Comparison of ENCODE assay signal across 9 mouse cellular contexts in genomic region chr8:70509281-70509952, GRCm38 (mm10). TPM values are rescaled to one million over a fixed set of nuclear protein-coding genes. Genes with fewer than 3 reads are reported as not detected.
DNase-seq lines count a peak whose midpoint lies in the region; ATAC-seq lines count a peak whose summit lies in the region.
"Had no signal": no experiment of that assay in that cellular context is flagged by ENCODE, and none has a peak within 500 bp of the region (broad histone marks: within the 10 kb centered on the region; RNA-seq: fewer than 3 reads in every experiment).

No protein-coding gene starts in this region.

- H3K4me2 ChIP-seq in lung, embryonic 16.5 days (ENCODE audit: low read depth, low read length) = peak overlapping the region; percentile 97
- peak overlapping the region; percentile 98 for H3K4me2 ChIP-seq in neural tube, embryonic 15.5 days

- peaks cover 19% of the 10 kb centered on the region for H3K36me3 ChIP-seq in lung, embryonic 16.5 days (ENCODE audit: control insufficient read depth, insufficient read depth, low read length)
- peaks cover 59% of the 10 kb centered on the region for H3K36me3 ChIP-seq in forebrain, embryonic 10.5 days (replicated peaks)
- peaks cover 53% of the 10 kb centered on the region for H3K36me3 ChIP-seq in limb, embryonic 10.5 days
- peaks cover 29% of the 10 kb centered on the region for H3K36me3 ChIP-seq in neural tube, embryonic 15.5 days

- H3K9ac ChIP-seq in lung, embryonic 16.5 days (ENCODE audit: low read length) = peak overlapping the region; percentile 97
- peak overlapping the region; percentile 95 for H3K9ac ChIP-seq in neural tube, embryonic 15.5 days (replicated peaks)

- peaks cover 40% of the 10 kb centered on the region for H3K4me1 ChIP-seq in lung, embryonic 16.5 days (replicated peaks; ENCODE audit: control insufficient read depth, insufficient read depth, low read length)
- H3K4me1 ChIP-seq in forebrain, embryonic 10.5 days = peaks cover 56% of the 10 kb centered on the region
- H3K4me1 ChIP-seq in limb, embryonic 10.5 days = peaks cover 30% of the 10 kb centered on the region
- peaks cover 41% of the 10 kb centered on the region for H3K4me1 ChIP-seq in neural tube, embryonic 15.5 days

- no peaks in the 10 kb centered on the region for H3K9me3 ChIP-seq in lung, embryonic 16.5 days (ENCODE audit: control insufficient read depth, low read length)
- no peaks in the 10 kb centered on the region for H3K9me3 ChIP-seq in forebrain, embryonic 10.5 days
- H3K9me3 ChIP-seq in limb, embryonic 10.5 days (replicated peaks) = no peaks in the 10 kb centered on the region
- no peaks in the 10 kb centered on the region for H3K9me3 ChIP-seq in neural tube, embryonic 15.5 days (replicated peaks)

- no peaks in the 10 kb centered on the region for H3K27me3 ChIP-seq in lung, embryonic 16.5 days (ENCODE audit: control insufficient read depth, insufficient read depth, low read depth, low read length)
- peaks cover 5% of the 10 kb centered on the region for H3K27me3 ChIP-seq in forebrain, embryonic 10.5 days (ENCODE audit: poor library complexity, severe bottlenecking)
- H3K27me3 ChIP-seq in limb, embryonic 10.5 days (ENCODE audit: low read depth, poor library complexity, severe bottlenecking) = no peaks in the 10 kb centered on the region; the same call in 1 of the 2 replicates
- no peaks in the 10 kb centered on the region for H3K27me3 ChIP-seq in neural tube, embryonic 15.5 days (replicated peaks)

- no peak for DNase-seq in lung, postnatal 14 days
- no peak for DNase-seq in forebrain, embryonic 10.5 days (ENCODE audit: extremely low spot score, low spot score)
- DNase-seq in limb, embryonic 10.5 days (ENCODE audit: low spot score) = no peak
- DNase-seq in adrenal gland, adult 8-10 months = no peak
- DNase-seq in natural killer cell, adult 2 months (ENCODE audit: low spot score in 2 of 2) = no peak
- DNase-seq in kidney, postnatal 14 days = no peak

- peak overlapping the region; percentile 94 for H3K27ac ChIP-seq in lung, embryonic 16.5 days (ENCODE audit: low read length)
- peak overlapping the region; percentile 97 for H3K27ac ChIP-seq in forebrain, embryonic 10.5 days
- H3K27ac ChIP-seq in limb, embryonic 10.5 days = peak overlapping the region; percentile 97
- H3K27ac ChIP-seq in neural tube, embryonic 15.5 days (replicated peaks) = peak overlapping the region; percentile 97; the same call in 1 of the 2 replicates

- 5% methylated on average over 25 of the region's 25 CpGs for WGBS in lung, embryonic 16.5 days
- WGBS in forebrain, embryonic 10.5 days = 16% methylated on average over 25 of the region's 25 CpGs
- 11% methylated on average over 25 of the region's 25 CpGs for WGBS in limb, embryonic 10.5 days
- 15% methylated on average over 25 of the region's 25 CpGs for WGBS in neural tube, embryonic 15.5 days

- no peak for ATAC-seq in lung, embryonic 16.5 days (ENCODE audit: low read depth)
- ATAC-seq in neural tube, embryonic 15.5 days (ENCODE audit: low FRiP score) = no peak

- peak overlapping the region; percentile 96 for H3K4me3 ChIP-seq in lung, embryonic 16.5 days (ENCODE audit: low read length)
- H3K4me3 ChIP-seq in forebrain, embryonic 10.5 days = peak overlapping the region; percentile 98
- H3K4me3 ChIP-seq in limb, embryonic 10.5 days = peak overlapping the region; percentile 98
- peak overlapping the region; percentile 94 for H3K4me3 ChIP-seq in neural tube, embryonic 15.5 days (replicated peaks)

RNA-seq across cellular contexts. Expression of gene Uba52, which starts 1.2 kb away (rescaled TPM):
- polyA plus RNA-seq in lung, embryonic 16.5 days (2015; fragmentation: Nextera tagmentation; extraction: Ambion mirVana) = 917 and 987 TPM in 2 replicates
- polyA plus RNA-seq in forebrain, embryonic 10.5 days (2016; fragmentation: Nextera tagmentation; extraction: Ambion mirVana) = 879 and 899 TPM in 2 replicates
- polyA plus RNA-seq in limb, embryonic 10.5 days (2016; fragmentation: Nextera tagmentation; extraction: Ambion mirVana) = 877 and 996 TPM in 2 replicates
- polyA plus RNA-seq in neural tube, embryonic 15.5 days (2015; fragmentation: Nextera tagmentation; extraction: Ambion mirVana) = 653 and 714 TPM in 2 replicates
- total RNA-seq in adrenal gland, adult 8-10 months (2022) = 1,000 to 10,000 TPM; 1,217 to 1,378 (median 1,304) TPM

RNA-seq across cellular contexts. Expression of gene Rex1bd, which starts 2.9 kb away (rescaled TPM):
- 125 and 133 TPM in 2 replicates for polyA plus RNA-seq in lung, embryonic 16.5 days (2015; fragmentation: Nextera tagmentation; extraction: Ambion mirVana)
- polyA plus RNA-seq in forebrain, embryonic 10.5 days (2016; fragmentation: Nextera tagmentation; extraction: Ambion mirVana) = 126 and 136 TPM in 2 replicates
- polyA plus RNA-seq in limb, embryonic 10.5 days (2016; fragmentation: Nextera tagmentation; extraction: Ambion mirVana) = 126 and 143 TPM in 2 replicates
- 165 and 181 TPM in 2 replicates for polyA plus RNA-seq in neural tube, embryonic 15.5 days (2015; fragmentation: Nextera tagmentation; extraction: Ambion mirVana)
- 100 to 1,000 TPM; 126 to 165 (median 148) TPM for total RNA-seq in adrenal gland, adult 8-10 months (2022)

RNA-seq across cellular contexts. Expression of gene Crlf1, which starts 16.5 kb away (rescaled TPM):
- polyA plus RNA-seq in lung, embryonic 16.5 days (2015; fragmentation: Nextera tagmentation; extraction: Ambion mirVana) = 166 and 169 TPM in 2 replicates
- 34.1 and 48.4 TPM in 2 replicates for polyA plus RNA-seq in forebrain, embryonic 10.5 days (2016; fragmentation: Nextera tagmentation; extraction: Ambion mirVana)
- polyA plus RNA-seq in limb, embryonic 10.5 days (2016; fragmentation: Nextera tagmentation; extraction: Ambion mirVana) = 79.8 and 126 TPM in 2 replicates
- polyA plus RNA-seq in neural tube, embryonic 15.5 days (2015; fragmentation: Nextera tagmentation; extraction: Ambion mirVana) = 7.9 and 8.7 TPM in 2 replicates
- total RNA-seq in adrenal gland, adult 8-10 months (2022) = 1 to 10 TPM in 1 of 4 experiments, under 1 TPM in 2, not detected in 1; 0.51 to 1.5 (median 0.59) TPM
- total RNA-seq: adrenal gland, postnatal 14 days had no signal

RNA-seq across cellular contexts. Expression of gene Fkbp8, which starts 18.1 kb away (rescaled TPM):
- polyA plus RNA-seq in lung, embryonic 16.5 days (2015; fragmentation: Nextera tagmentation; extraction: Ambion mirVana) = 300 and 319 TPM in 2 replicates
- polyA plus RNA-seq in forebrain, embryonic 10.5 days (2016; fragmentation: Nextera tagmentation; extraction: Ambion mirVana) = 295 and 303 TPM in 2 replicates
- polyA plus RNA-seq in limb, embryonic 10.5 days (2016; fragmentation: Nextera tagmentation; extraction: Ambion mirVana) = 297 and 310 TPM in 2 replicates
- 381 and 389 TPM in 2 replicates for polyA plus RNA-seq in neural tube, embryonic 15.5 days (2015; fragmentation: Nextera tagmentation; extraction: Ambion mirVana)
- total RNA-seq in adrenal gland, adult 8-10 months (2022) = 100 to 1,000 TPM; 352 to 405 (median 379) TPM

RNA-seq across cellular contexts. Expression of gene Kxd1, which starts 18.3 kb away (rescaled TPM):
- 54.0 and 55.3 TPM in 2 replicates for polyA plus RNA-seq in lung, embryonic 16.5 days (2015; fragmentation: Nextera tagmentation; extraction: Ambion mirVana)
- 52.6 and 57.2 TPM in 2 replicates for polyA plus RNA-seq in forebrain, embryonic 10.5 days (2016; fragmentation: Nextera tagmentation; extraction: Ambion mirVana)
- polyA plus RNA-seq in limb, embryonic 10.5 days (2016; fragmentation: Nextera tagmentation; extraction: Ambion mirVana) = 45.4 and 46.6 TPM in 2 replicates
- 44.4 and 51.1 TPM in 2 replicates for polyA plus RNA-seq in neural tube, embryonic 15.5 days (2015; fragmentation: Nextera tagmentation; extraction: Ambion mirVana)
- 10 to 100 TPM; 77.1 to 86.6 (median 80.3) TPM for total RNA-seq in adrenal gland, adult 8-10 months (2022)
